Mouse (Mus musculus) heart, adult 2 months (tissue): Measurements from ENCODE around the gene Rarres2.

Source experiments
- EP300 ChIP-seq: fragments of 200-500 bp; IDR thresholded peaks from 2 replicates; pipeline ENCODE4 v1.6.1; 2011; ENCODE audit warnings: low read depth, low read length, control low read depth; ENCODE audit not compliant: insufficient read depth
- POLR2A ChIP-seq: fragments of 200-500 bp; IDR thresholded peaks from 2 replicates; pipeline ENCODE4 v1.6.1; 2011; ENCODE audit warnings: mild to moderate bottlenecking, low read depth, low read length, control low read depth; ENCODE audit not compliant: insufficient read depth

DNA sequence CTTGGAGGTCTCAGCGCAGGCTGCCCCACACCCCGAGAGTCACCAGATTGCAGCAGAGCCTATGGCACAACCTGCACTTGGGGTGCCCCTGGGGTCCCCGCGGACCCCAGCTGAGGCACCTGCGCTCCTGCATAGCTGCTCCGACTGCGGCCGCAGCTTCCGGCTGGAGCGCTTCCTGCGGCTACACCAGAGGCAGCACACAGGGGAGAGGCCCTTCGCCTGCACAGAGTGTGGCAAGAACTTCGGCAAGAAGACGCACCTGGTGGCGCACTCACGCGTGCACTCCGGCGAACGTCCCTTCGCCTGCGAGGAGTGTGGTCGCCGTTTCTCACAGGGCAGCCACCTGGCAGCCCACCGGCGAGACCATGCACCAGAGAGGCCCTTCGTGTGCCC, 24.6 kb upstream of the Rarres2 start:
- no peak for TF ChIP-seq POLR2A
- TF ChIP-seq EP300 = no peak
